Mouse (Mus musculus) kidney, postnatal 14 days (tissue): ENCODE results near the gene Noxa1.

Source experiments
- DNase-seq: peaks from one replicate; pipeline ENCODE4 v3.0.0; 2022; ENCODE audit warnings: mixed read lengths

The Noxa1 gene

DNA sequence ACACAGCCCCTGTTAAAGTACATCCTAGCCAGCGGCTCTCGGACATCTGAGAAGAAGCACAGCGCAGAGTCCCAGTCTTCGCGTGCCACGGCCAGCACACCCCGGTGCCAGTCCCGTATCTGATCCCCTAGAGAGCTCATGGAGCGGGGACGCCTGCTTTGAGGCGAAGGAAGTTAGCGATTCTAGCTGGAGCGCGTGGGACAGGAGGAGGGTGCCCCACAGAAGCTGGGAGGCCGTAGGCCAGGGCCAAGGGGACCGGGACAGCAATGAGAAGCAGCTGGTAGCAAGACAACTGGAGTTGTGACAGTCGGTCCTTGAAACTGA lies 202 bp downstream of the Noxa1 start:
- no peak for DNase-seq

GRCm38 (mm10) chr2:25088636-25089035 lies 6.3 kb downstream of the Noxa1 start:
- no peak for DNase-seq

GRCm38 (mm10) chr2:25087842-25088241 lies 7.1 kb downstream of the Noxa1 start:
- DNase-seq, result peak; percentile 14

DNA sequence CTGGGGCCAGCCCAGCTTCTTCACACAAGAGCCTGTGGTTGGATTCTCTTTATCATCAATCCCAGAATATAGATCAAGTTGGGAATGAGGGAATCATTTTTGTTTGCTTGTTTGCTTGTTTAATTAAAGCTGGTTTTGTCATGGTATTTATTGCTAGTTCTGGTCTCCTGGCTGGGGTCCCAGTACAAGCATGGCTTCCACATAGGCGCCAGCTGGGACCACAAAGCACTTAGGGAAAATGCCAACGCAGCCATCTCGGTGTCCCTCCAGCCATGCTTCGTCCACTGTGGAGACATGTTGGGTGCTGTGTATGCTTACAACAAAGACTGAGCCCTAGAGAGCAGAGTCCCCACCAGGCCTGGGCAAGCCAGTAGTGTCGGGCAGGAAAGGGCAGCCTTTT lies 9.4 kb downstream of the Noxa1 start:
- no peak for DNase-seq

DNA sequence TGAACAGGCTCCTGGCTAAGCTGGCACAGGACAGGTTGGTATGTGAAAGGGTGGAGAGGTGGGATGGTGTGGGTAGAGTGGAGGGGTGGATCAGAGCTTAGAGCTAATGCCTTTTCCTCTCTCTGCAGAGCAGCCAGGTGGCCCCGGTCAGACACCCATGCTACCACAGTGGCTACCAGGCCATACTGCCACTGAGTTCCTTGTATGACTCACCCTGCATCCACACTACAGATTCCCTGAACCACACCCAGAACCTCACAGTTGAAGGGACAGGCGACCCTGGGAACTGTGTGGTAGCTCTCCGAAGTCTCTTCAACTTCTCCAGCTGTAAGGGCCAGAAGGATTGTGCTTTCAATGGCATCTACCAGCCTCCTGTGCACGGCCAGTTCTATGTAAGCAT lies 11.3 kb downstream of the Noxa1 start:
- no peak for DNase-seq

DNA sequence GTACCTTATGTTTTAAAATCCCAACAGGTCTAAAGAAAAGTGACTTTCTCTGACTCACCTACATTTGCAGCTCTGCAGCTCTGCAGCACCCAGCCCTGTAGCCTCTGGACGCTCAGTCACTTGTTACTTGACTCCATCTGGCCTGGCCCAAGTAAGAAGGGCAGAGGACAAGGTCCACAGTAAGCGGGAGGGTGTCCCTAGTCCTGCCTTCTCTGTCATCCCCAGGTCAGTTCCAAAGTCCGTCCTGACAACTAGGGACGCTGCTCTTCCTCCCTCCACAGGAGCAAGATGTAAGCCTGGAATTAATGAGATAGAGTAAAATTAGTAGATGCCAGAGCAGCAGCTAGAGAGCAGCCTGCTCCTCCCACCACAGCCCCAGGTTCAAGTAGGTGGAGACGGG lies 14.9 kb downstream of the Noxa1 start, which contains the start of gene Entpd8:
Gene Entpd8, plus strand, starts transcription at position 229 of the 400 bp plus-strand sequence.
- peak; percentile 76 for DNase-seq

DNA sequence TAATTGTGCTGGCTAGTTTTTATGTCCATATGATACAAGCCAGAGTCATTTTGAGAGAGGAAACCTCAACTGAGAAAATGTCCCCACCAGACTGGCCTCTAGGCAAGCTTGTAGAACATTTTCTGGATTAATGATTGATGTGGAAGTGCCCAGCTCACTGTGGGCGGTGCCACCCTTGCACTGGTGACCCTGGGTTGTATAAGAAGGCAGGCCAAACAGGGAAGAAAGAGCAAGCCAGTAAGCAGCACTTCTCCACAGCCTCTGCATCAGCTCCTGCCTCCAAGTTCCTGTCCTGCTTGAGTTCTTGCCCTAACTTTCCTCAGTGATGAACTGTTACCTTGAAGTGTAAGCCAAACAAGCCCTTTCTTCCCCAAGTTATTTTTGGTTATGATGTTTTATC lies 16.0 kb downstream of the Noxa1 start:
- DNase-seq, result peak; percentile 78

GRCm38 (mm10) chr2:25075506-25075905 lies 19.4 kb downstream of the Noxa1 start:
- DNase-seq, result peak; percentile 68

- no peak for DNase-seq
Measured at GRCm38 (mm10) chr2:25072398-25072797, 22.6 kb downstream of the Noxa1 start.

DNA sequence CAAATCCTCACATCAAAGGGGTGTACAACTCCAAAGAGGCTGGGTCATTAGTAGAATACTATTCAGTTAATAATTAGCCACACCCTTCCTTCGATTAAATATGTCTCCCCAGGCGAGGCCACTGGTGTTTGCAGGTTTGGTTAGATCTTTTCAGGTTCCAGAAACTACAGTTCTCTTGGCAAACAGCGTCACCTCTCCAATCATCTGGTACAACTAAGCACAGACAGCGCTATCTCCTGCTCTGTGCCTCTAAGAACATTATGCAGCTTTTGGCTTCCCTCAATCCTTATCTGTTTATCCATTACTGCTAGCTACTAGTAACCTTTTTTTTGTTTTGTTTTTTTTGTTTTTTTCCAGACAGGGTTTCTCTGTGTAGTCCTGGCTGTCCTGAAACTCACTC lies 25.4 kb downstream of the Noxa1 start:
- DNase-seq, result no peak

DNA sequence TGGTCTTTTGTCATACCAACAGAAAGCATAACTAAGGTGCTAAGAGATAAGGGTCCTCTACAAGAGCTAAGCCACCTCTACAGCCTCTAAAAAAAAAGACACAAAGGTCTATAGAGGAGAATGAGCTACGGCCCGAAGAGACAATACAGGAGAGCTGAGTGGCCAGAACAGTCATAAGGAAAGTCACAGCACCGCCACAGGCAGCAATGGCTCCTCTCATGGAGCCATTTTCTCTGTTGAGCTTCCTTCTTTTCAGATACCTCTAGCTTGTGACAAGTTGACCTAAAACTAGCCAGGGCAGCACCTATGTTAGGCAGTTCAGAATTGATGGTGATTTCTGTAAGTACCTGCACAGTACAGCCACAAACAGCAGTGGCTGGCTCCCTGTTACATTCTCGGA lies 28.4 kb downstream of the Noxa1 start:
- no peak for DNase-seq

GRCm38 (mm10) chr2:25065537-25065936 lies 29.4 kb downstream of the Noxa1 start:
- DNase-seq, result no peak

DNA sequence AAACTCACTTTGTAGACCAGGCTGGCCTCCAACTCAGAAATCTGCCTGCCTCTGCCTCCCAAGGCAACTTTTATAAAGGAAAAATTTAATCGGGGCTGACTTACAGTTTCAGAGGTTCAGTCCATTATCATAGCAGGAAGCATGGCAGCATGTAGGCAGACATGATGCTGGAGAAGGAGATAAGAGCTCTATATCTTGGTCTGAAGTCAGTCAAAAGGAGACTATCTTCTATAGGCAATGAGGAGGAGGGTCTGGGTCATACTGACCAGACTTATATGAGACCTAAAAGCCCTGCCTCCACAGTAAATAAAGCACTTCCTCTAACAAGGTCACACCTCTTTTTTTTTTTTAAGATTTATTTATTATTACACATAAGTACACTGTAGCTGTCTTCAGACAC lies 30.7 kb downstream of the Noxa1 start:
- DNase-seq, result no peak

DNA sequence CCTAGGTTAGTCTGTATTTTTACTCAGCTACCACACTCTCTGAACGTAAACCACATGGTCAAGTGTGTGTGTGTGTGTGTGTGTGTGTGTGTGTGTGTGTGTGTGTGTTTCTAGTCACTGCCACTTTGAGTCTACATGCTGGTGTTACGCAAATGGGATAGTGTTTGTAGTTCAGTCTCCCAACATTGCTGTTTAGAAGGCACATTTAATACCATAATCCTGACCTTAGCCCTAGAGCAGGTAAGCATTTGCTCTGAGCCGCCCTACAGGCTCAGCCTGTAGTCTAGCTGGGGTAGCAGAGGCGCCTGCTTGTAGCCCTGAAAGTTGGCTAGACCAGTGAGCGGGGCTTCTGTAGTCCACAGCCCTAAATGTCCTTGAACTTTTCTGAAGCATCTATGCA lies 31.4 kb downstream of the Noxa1 start:
- no peak for DNase-seq

DNA sequence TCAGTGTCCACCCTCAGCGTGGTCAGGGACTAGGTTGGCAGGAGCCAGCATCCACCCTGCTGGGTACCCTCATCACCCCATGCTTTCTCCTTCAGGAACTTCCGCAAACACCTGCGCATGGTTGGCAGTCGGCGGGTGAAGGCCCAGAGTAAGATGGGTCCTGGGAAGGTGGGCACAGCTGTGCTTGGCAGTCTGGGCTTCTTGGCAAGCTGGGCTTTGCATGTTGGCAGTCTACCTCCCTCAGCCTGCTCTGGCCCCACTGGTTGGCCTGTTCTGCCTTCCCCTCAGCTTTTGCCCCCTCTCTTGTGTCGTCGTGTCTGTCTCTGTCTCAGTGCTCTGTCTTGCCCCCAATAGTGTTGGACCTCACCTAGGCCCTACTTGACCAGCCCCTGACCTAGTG lies 36.0 kb downstream of the Noxa1 start:
- DNase-seq, result no peak

DNA sequence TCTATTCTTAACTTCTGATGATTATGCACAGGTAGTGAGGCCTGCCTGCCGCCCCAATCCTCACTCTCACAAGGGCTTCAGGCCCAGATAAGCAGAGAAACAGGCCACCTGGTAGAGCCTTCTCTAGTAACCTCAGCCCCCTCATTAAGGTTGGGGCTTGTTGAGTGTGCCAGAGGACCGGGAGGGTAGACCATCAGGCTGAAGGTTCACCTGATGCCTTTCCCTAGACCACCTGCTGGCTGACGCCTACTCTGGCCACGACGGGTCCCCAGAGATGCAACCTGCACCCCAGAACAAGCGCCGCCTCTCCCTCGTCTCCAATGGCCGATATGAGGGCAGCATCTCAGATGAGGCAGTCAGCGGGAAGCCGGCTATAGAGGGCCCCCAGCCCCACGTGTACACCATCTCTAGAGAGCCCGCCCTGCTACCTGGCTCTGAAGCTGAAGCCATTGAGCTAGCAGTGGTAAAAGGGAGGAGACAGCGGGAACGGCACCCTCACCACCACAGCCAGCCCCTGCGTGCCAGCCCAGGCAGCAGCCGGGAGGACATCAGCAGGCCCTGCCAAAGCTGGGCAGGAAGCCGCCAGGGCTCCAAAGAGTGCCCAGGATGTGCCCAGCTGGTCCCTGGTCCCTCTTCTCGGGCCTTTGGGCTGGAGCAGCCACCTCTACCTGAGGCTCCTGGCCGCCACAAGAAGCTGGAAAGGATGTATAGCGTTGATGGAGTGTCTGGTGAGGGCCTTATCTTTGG lies 39.4 kb downstream of the Noxa1 start:
- DNase-seq, result no peak

GRCm38 (mm10) chr2:25055068-25055405 lies 39.9 kb downstream of the Noxa1 start:
- DNase-seq, result peak; percentile 31

DNA sequence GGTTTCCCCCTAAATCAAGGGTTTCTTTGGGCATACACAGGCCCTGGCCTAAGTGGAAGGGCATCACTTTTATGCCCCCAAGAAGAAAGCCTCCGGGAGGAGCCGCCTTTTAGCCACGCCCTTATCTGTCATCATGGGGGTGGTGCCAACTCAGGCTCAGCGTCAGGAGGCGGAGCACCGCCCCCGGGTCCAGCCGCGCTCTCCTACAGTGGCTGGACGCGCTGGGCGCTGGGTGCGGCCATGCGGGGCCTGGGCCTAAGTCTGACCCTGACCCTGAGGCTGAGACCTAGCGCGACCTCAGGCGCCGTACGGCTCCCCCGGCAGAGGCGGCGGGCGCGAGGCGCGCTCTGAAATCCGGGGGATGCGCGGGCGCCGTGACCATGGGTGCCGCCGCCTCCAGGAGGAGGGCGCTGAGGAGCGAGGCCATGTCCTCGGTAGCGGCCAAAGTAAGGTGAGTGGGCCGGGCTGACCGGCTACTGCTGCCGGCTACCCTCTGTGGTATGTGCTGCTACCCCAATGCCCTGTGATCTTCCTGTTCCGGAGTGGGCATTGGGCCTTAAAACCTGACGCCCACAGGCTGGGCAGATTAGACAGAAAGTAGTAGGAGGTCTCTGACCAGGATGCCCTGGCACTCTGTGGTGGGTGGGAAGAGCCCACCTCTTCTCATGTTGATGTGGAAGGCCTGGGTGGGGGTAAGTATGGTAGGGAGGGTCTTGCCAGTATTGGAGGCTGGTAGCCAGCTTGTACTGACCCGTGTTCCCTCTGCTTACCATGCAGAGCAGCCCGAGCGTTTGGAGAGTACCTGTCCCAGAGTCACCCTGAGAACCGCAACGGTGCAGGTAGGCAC lies 40.5 kb downstream of the Noxa1 start, which contains the start of gene Nsmf:
Gene Nsmf, plus strand, starts transcription at position 135 of the 847 bp plus-strand sequence.
- peak; percentile 91 for DNase-seq

GRCm38 (mm10) chr2:25053101-25053500 lies 41.8 kb downstream of the Noxa1 start:
- no peak for DNase-seq

- no peak for DNase-seq
Measured at GRCm38 (mm10) chr2:25051450-25051849, 43.5 kb downstream of the Noxa1 start.

GRCm38 (mm10) chr2:25050921-25051320 lies 44.0 kb downstream of the Noxa1 start:
- no peak for DNase-seq

DNA sequence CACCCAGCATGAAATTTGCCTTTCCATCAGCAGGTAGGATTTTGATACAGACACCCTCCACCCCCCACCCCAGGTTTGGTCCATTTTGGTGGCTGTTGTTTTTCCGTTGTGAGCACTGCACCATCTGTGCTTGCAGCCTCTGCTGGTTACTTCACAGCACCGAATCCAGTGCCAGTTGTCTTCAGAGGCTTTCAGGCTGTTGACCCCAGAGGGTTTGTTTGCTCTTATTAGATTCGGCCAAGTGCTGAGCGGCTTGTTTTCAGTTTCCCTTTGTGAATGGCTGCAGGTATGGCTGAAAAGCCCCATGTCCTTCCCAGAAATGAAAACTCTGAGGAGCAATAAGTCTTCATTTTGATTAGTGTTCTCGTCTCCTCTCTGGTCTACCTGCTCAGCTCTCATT lies 54.9 kb downstream of the Noxa1 start:
- DNase-seq, result no peak
